Mouse (Mus musculus): Measurements from ENCODE around the gene Gars. TPM values are rescaled to one million over a fixed set of nuclear protein-coding genes. Genes with fewer than 3 reads are reported as not detected.
A peak's percentile ranks its signal among the peaks of the same experiment; 100 is the strongest.

The Gars gene
- polyA plus RNA-seq, 1 experiment from 2014 or later: 205 TPM

GRCm38 (mm10) chr6:55003559-55003958 lies 34.2 kb upstream of the Gars start:
- no peaks in the 10 kb centered on the region for H3K36me3 ChIP-seq (replicated peaks; ENCODE audit: control insufficient read depth, insufficient read depth)
- no peak overlapping the region for H3K27ac ChIP-seq
- no peak for DNase-seq (ENCODE audit: low spot score)
- ATAC-seq (ENCODE audit: low FRiP score): no peak
- no peak overlapping the region for H3K4me3 ChIP-seq (replicated peaks; ENCODE audit: low read length)
- H3K4me1 ChIP-seq (replicated peaks; ENCODE audit: control insufficient read depth, insufficient read depth, low read length): no peaks in the 10 kb centered on the region
- H3K9ac ChIP-seq: no peak overlapping the region
- 83% methylated on average over 4 of the region's 4 CpGs for WGBS
- H3K9me3 ChIP-seq (ENCODE audit: control insufficient read depth, low read length): no peaks in the 10 kb centered on the region
- H3K27me3 ChIP-seq (ENCODE audit: control insufficient read depth, insufficient read depth, low read length): no peaks in the 10 kb centered on the region
- H3K4me2 ChIP-seq (replicated peaks): no peak overlapping the region

GRCm38 (mm10) chr6:55008401-55008800 lies 29.4 kb upstream of the Gars start:
- H3K4me3 ChIP-seq (replicated peaks; ENCODE audit: low read length): no peak overlapping the region
- no peak overlapping the region for H3K4me2 ChIP-seq (replicated peaks)
- no peak overlapping the region for H3K9ac ChIP-seq
- peaks cover 7% of the 10 kb centered on the region; the same call in 1 of the 2 replicates for H3K4me1 ChIP-seq (replicated peaks; ENCODE audit: control insufficient read depth, insufficient read depth, low read length)
- H3K27me3 ChIP-seq (ENCODE audit: control insufficient read depth, insufficient read depth, low read length): no peaks in the 10 kb centered on the region
- no peak for DNase-seq (ENCODE audit: low spot score)
- no peaks in the 10 kb centered on the region for H3K9me3 ChIP-seq (ENCODE audit: control insufficient read depth, low read length)
- no peaks in the 10 kb centered on the region for H3K36me3 ChIP-seq (replicated peaks; ENCODE audit: control insufficient read depth, insufficient read depth)
- no peak overlapping the region for H3K27ac ChIP-seq
- WGBS: 88% methylated on average over 8 of the region's 8 CpGs
- ATAC-seq (ENCODE audit: low FRiP score): no peak

GRCm38 (mm10) chr6:55009391-55010230 lies 28.2 kb upstream of the Gars start:
- peak overlapping the region; percentile 36; the same call in 1 of the 2 replicates for H3K9ac ChIP-seq
- peak overlapping the region; percentile 7 for H3K4me3 ChIP-seq (replicated peaks; ENCODE audit: low read length)
- H3K4me2 ChIP-seq (replicated peaks): peak overlapping the region; percentile 44
- H3K9me3 ChIP-seq (ENCODE audit: control insufficient read depth, low read length): no peaks in the 10 kb centered on the region
- peak; percentile 44 for DNase-seq (ENCODE audit: low spot score)
- WGBS: 12% methylated on average over 15 of the region's 16 CpGs
- peak; percentile 87 for ATAC-seq (ENCODE audit: low FRiP score)
- peak overlapping the region; percentile 80 for H3K27ac ChIP-seq
- H3K27me3 ChIP-seq (ENCODE audit: control insufficient read depth, insufficient read depth, low read length): no peaks in the 10 kb centered on the region
- peaks cover 7% of the 10 kb centered on the region; the same call in 1 of the 2 replicates for H3K4me1 ChIP-seq (replicated peaks; ENCODE audit: control insufficient read depth, insufficient read depth, low read length)
- no peaks in the 10 kb centered on the region for H3K36me3 ChIP-seq (replicated peaks; ENCODE audit: control insufficient read depth, insufficient read depth)

- peak overlapping the region; percentile 44; the same call in 1 of the 2 replicates for H3K4me2 ChIP-seq (replicated peaks)
- H3K36me3 ChIP-seq (replicated peaks; ENCODE audit: control insufficient read depth, insufficient read depth): no peaks in the 10 kb centered on the region
- DNase-seq (ENCODE audit: low spot score) (no peak), ATAC-seq (ENCODE audit: low FRiP score) (peak; percentile 43; the same call in 1 of the 2 replicates)
- peak overlapping the region; percentile 80; the same call in 1 of the 2 replicates for H3K27ac ChIP-seq
- no peak overlapping the region for H3K4me3 ChIP-seq (replicated peaks; ENCODE audit: low read length)
- peaks cover 7% of the 10 kb centered on the region; the same call in 1 of the 2 replicates for H3K4me1 ChIP-seq (replicated peaks; ENCODE audit: control insufficient read depth, insufficient read depth, low read length)
- H3K9ac ChIP-seq: no peak overlapping the region
- H3K9me3 ChIP-seq (ENCODE audit: control insufficient read depth, low read length): no peaks in the 10 kb centered on the region
- WGBS: 55% methylated on average over 4 of the region's 4 CpGs
- no peaks in the 10 kb centered on the region for H3K27me3 ChIP-seq (ENCODE audit: control insufficient read depth, insufficient read depth, low read length)
Observed at GRCm38 (mm10) chr6:55010330-55011091, 27.3 kb upstream of the Gars start.

- Histone ChIP-seq H3K4me1 (replicated peaks; ENCODE audit: control insufficient read depth, insufficient read depth, low read length) (peaks cover 7% of the 10 kb centered on the region; the same call in 1 of the 2 replicates), H3K4me2 (replicated peaks) (no peak overlapping the region), H3K27me3 (ENCODE audit: control insufficient read depth, insufficient read depth, low read length) (no peaks in the 10 kb centered on the region), H3K9ac (no peak overlapping the region), H3K4me3 (replicated peaks; ENCODE audit: low read length) (no peak overlapping the region), H3K36me3 (replicated peaks; ENCODE audit: control insufficient read depth, insufficient read depth) (no peaks in the 10 kb centered on the region), H3K27ac (no peak overlapping the region), H3K9me3 (ENCODE audit: control insufficient read depth, low read length) (no peaks in the 10 kb centered on the region)
- WGBS: 83% methylated on average over 7 of the region's 7 CpGs
- ATAC-seq (ENCODE audit: low FRiP score) (no peak), DNase-seq (ENCODE audit: low spot score) (no peak)
Observed at GRCm38 (mm10) chr6:55012516-55012915, 25.3 kb upstream of the Gars start.

- H3K9ac ChIP-seq: no peak overlapping the region
- no peak overlapping the region for H3K27ac ChIP-seq
- no peaks in the 10 kb centered on the region for H3K9me3 ChIP-seq (ENCODE audit: control insufficient read depth, low read length)
- peaks cover 7% of the 10 kb centered on the region; the same call in 1 of the 2 replicates for H3K4me1 ChIP-seq (replicated peaks; ENCODE audit: control insufficient read depth, insufficient read depth, low read length)
- H3K27me3 ChIP-seq (ENCODE audit: control insufficient read depth, insufficient read depth, low read length): no peaks in the 10 kb centered on the region
- no peaks in the 10 kb centered on the region for H3K36me3 ChIP-seq (replicated peaks; ENCODE audit: control insufficient read depth, insufficient read depth)
- ATAC-seq (ENCODE audit: low FRiP score) (no peak), DNase-seq (ENCODE audit: low spot score) (no peak)
- H3K4me2 ChIP-seq (replicated peaks): no peak overlapping the region
- WGBS: 89% methylated on average over 3 of the region's 3 CpGs
- H3K4me3 ChIP-seq (replicated peaks; ENCODE audit: low read length): no peak overlapping the region
Observed at GRCm38 (mm10) chr6:55014184-55014583, 23.6 kb upstream of the Gars start.

- Histone ChIP-seq H3K9ac (no peak overlapping the region), H3K9me3 (ENCODE audit: control insufficient read depth, low read length) (no peaks in the 10 kb centered on the region), H3K4me2 (replicated peaks) (no peak overlapping the region), H3K36me3 (replicated peaks; ENCODE audit: control insufficient read depth, insufficient read depth) (no peaks in the 10 kb centered on the region), H3K4me3 (replicated peaks; ENCODE audit: low read length) (no peak overlapping the region), H3K4me1 (replicated peaks; ENCODE audit: control insufficient read depth, insufficient read depth, low read length) (no peaks in the 10 kb centered on the region), H3K27ac (no peak overlapping the region), H3K27me3 (ENCODE audit: control insufficient read depth, insufficient read depth, low read length) (no peaks in the 10 kb centered on the region)
- DNase-seq (ENCODE audit: low spot score) (peak; percentile 56), ATAC-seq (ENCODE audit: low FRiP score) (peak; percentile 42; the same call in 1 of the 2 replicates)
- WGBS: 30% methylated on average over 5 of the region's 5 CpGs
Observed at GRCm38 (mm10) chr6:55016236-55016635, 21.6 kb upstream of the Gars start.

- H3K4me2 ChIP-seq (replicated peaks): no peak overlapping the region; the same call in 1 of the 2 replicates
- no peaks in the 10 kb centered on the region for H3K27me3 ChIP-seq (ENCODE audit: control insufficient read depth, insufficient read depth, low read length)
- H3K4me3 ChIP-seq (replicated peaks; ENCODE audit: low read length): no peak overlapping the region
- ATAC-seq (ENCODE audit: low FRiP score) (peak; percentile 84), DNase-seq (ENCODE audit: low spot score) (peak; percentile 89)
- no peak overlapping the region for H3K27ac ChIP-seq
- no peaks in the 10 kb centered on the region for H3K9me3 ChIP-seq (ENCODE audit: control insufficient read depth, low read length)
- no peaks in the 10 kb centered on the region for H3K36me3 ChIP-seq (replicated peaks; ENCODE audit: control insufficient read depth, insufficient read depth)
- WGBS: 24% methylated on average over 15 of the region's 15 CpGs
- H3K4me1 ChIP-seq (replicated peaks; ENCODE audit: control insufficient read depth, insufficient read depth, low read length): no peaks in the 10 kb centered on the region
- no peak overlapping the region for H3K9ac ChIP-seq
Observed at GRCm38 (mm10) chr6:55016710-55017583, 20.9 kb upstream of the Gars start.

All from hindbrain, embryonic 14.5 days (tissue).